Mouse (Mus musculus) C2C12 (cell line): Measurements from ENCODE around the gene Ripk3.

Experiments used
- CTCF ChIP-seq: IDR thresholded peaks from one replicate; pipeline ENCODE4 v1.5.1; 2011; ENCODE audit not compliant: control insufficient read depth, insufficient read depth, insufficient read length
- MAX ChIP-seq: IDR thresholded peaks from one replicate; pipeline ENCODE4 v1.6.1; 2011; ENCODE audit warnings: mild to moderate bottlenecking, control low read depth
- USF1 ChIP-seq: IDR thresholded peaks from one replicate; pipeline ENCODE4 v1.6.1; 2011; ENCODE audit warnings: low read depth, mild to moderate bottlenecking, control low read depth, moderate library complexity

DNA sequence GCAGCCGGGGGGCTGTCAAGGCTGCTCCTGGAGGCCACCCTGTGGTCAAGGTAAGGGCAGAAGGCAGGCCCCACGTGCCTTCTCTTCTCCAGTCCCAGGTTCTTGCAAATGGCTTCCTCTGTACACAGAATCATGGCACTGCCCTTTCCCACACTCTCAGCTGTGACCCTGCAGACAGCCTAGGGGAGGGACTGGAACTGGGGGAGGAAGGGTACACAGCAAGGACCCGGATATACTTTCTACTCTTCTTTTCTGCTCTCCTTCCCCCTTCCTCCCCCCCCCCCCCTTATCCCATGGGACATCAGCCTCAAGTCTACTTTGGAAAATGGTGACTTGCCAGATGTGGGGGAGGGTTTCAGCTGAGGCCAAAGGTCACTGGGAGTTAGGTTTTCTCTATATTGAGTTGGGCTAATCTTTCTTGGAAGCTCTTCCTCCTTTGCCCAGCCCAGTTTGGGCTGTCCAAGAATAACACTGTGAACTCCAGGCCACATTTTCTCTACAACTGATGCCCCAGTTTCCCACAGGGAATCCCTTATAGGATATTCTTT is 40.1 kb upstream of the Ripk3 start:
- TF ChIP-seq CTCF = no peak
- no peak for TF ChIP-seq MAX
- no peak for TF ChIP-seq USF1
